Mouse (Mus musculus): Measurements from ENCODE around the gene Plcg2.

Plcg2 gene

DNA sequence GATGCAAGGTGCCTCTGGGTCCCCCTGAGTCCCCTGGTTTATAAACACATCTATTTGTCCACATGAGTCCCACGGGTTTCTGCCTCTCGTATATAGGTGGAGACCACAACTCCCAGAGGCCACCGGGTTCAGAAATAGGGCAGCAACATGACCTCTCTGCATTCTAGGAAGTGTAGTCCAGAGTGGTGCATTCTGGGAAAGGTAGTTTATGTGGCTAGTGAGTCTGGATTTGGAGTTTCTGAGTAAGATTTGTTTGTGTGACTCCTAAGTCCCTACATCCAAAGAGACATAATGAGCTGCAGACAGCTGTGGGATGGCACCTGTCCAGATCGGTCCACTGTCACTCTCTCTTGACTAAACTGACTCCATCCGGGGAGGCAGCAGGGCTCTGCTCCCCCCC lies 17.6 kb upstream of the Plcg2 start:
- in situ Hi-C loops (cut with MboI; ENCODE audit: unreplicated experiment in 2 of 2): no loop called here

DNA sequence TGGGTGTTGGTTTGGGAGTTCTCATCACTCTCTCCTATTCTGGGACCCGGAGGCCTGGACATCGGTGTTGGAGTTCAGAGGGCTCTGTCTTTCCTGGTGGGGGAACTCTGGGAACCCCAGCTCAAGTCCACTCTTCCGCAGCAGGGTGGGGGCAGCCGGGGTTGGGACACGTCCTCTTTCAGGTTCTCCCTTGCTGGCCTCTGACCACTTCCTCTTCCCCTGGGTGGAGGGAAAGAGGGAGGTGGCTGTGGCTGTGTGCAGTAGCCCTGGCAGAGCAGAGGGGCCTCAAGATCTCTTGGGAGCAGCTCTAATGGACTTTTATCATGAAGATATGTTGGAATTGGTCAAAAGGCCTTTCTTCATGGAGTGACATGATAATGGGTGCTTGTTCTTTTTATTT lies 16.3 kb upstream of the Plcg2 start:
- in situ Hi-C loops (cut with MboI; ENCODE audit: unreplicated experiment in 2 of 2): no loop called here

- in situ Hi-C loops (cut with MboI; ENCODE audit: unreplicated experiment in 2 of 2): no loop called here
These were observed 13.4 kb upstream of the Plcg2 start for GRCm38 (mm10) chr8:117484731-117485130.

GRCm38 (mm10) chr8:117485316-117485715 lies 12.8 kb upstream of the Plcg2 start:
- in situ Hi-C loops (cut with MboI; ENCODE audit: unreplicated experiment in 2 of 2): no loop called here

GRCm38 (mm10) chr8:117488246-117489005 lies 9.7 kb upstream of the Plcg2 start:
- in situ Hi-C loops (cut with MboI; ENCODE audit: unreplicated experiment in 2 of 2): no loop called here

DNA sequence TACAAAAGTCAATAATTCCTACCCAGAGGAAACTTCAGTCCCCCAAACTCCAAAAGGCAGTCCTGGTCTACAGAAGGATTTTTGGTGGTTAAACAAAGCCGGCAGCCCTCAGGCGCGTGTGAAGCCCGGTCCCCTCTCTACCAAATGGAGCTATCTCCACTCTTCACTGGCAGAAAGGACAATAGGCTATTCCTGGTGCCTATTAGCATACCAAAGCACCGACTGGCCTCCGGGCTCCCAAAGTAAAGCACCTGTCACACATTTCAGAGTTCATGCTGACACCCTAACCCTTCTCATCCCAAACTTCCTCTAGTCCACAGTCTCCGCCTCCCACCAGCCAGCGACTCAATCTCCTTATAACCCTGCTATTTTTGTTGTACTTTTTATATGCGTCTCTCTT lies 4.5 kb upstream of the Plcg2 start:
- in situ Hi-C loops (cut with MboI; ENCODE audit: unreplicated experiment in 2 of 2): no loop called here

DNA sequence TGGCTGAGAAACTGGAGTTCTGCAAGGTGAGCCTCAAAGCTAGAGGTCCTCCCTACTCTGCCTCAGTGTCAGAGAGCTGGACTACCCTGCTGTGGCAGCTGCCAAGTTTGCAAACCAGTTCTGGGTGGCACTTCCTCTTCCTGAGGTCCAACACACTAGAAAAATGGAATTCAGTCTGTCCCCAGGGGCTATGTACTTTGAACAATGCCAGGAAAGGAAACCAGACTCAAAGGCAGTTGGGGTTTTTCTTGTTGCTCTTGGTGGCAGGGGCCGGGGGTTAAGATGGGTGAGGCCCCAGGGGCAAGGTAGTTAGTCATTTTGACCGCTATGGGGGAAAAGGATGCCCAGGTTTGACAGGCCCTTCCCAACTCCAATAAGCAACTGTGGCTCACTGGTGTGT lies 3.2 kb upstream of the Plcg2 start:
- in situ Hi-C loops (cut with MboI; ENCODE audit: unreplicated experiment in 2 of 2): loop anchor here (5.0 kb wide), 1 partner anchor 37 kb away; no protein-coding TSS in a partner anchor

DNA sequence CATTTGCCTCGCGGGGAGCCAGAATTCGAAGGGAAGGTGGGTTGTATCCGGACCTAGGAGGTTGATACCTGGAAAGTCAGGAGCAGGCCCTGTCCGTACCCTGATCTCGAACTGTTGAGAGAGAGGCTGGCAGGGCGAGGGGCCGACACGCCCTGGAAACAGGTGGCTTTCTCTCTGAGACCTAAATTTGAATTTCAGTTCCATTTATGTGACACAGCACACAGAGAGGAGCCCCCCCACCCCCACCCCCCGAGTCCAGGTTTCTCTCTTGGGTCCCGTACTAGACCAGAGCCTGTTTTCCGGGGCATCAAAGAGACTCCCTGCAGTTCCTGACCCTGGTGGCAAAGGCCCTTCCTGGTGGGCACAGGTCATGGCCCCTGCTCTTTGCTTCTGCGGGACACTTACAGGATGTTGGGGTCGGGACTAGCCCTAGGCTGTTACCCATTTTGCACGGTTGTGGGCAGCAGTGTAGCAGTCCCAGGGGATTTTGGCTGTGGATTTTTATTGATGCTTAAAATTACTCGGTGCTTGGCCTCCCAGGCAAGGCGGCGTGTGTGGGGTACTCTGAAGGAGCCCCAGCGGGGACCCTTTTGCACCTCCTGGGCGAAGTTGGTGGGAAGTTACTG lies 937 bp downstream of the Plcg2 start:
- in situ Hi-C loops (cut with MboI; ENCODE audit: unreplicated experiment in 2 of 2): loop anchor here (5.0 kb wide), 1 partner anchor 33 kb away; no protein-coding TSS in a partner anchor

DNA sequence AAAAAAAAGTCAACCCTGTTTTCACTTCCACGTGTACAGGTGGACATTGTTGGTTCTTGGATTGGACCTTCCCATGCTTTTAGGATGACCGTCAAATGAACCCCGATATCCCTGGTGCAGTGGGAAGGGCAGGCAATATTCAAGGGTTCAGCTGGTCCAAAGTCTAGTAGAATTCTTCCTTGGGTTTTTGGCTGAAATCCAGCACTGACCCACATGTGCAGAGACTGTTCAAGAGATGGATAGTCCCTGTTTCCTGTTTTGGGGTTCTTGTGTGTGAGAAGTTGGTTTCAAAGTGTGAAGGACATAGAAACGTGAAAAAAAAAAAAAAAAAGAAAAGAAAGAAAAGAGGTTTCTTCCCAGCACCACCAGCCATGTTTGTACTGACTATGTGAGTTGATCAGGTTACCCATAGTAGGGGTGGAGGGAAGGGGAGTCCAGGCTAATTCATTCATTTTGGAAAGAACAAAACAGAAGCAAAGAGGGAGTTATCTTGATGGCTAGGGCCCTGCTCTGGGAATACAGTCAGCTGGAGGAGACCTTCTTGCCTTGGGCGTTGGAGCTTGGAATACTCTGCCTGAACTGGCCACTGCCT lies 2.2 kb downstream of the Plcg2 start:
- in situ Hi-C loops (cut with MboI; ENCODE audit: unreplicated experiment in 2 of 2): no loop called here

GRCm38 (mm10) chr8:117501323-117501722 lies 3.2 kb downstream of the Plcg2 start:
- in situ Hi-C loops (cut with MboI; ENCODE audit: unreplicated experiment in 2 of 2): no loop called here

DNA sequence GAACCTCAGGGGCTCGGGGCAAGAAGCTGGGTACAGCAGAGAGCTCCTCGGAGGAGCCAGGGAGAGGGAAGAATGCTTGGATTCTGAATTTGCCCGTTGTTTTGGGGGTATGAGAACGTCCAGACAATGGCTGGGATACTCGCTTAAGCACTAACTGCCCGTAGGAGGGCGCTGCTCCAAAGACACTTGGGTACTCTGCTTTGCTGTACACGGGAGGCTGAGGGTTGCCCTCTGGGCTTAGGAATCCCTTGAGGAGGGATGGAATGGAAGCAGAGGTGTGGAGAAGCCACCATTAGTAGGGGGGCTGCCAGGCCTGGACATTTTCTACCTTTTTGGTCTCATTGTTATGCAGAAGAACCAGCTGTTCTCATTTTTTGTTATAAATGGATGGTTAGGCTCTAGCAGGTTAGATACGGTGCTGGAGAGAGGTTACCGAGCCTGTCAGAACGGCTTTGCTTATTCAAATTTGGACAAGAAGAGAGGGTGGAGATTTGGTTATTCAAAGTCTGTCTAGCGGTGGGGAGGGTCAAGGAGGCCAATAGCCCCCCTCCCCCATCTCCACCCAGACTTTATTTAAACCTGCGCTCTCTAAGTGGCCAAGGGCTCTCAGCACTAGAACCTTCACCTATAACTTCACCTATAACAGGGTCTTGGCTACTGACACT lies 5.4 kb downstream of the Plcg2 start:
- in situ Hi-C loops (cut with MboI; ENCODE audit: unreplicated experiment in 2 of 2): no loop called here

- in situ Hi-C loops (cut with MboI; ENCODE audit: unreplicated experiment in 2 of 2): no loop called here
These were observed 9.6 kb downstream of the Plcg2 start for GRCm38 (mm10) chr8:117507703-117508102.

DNA sequence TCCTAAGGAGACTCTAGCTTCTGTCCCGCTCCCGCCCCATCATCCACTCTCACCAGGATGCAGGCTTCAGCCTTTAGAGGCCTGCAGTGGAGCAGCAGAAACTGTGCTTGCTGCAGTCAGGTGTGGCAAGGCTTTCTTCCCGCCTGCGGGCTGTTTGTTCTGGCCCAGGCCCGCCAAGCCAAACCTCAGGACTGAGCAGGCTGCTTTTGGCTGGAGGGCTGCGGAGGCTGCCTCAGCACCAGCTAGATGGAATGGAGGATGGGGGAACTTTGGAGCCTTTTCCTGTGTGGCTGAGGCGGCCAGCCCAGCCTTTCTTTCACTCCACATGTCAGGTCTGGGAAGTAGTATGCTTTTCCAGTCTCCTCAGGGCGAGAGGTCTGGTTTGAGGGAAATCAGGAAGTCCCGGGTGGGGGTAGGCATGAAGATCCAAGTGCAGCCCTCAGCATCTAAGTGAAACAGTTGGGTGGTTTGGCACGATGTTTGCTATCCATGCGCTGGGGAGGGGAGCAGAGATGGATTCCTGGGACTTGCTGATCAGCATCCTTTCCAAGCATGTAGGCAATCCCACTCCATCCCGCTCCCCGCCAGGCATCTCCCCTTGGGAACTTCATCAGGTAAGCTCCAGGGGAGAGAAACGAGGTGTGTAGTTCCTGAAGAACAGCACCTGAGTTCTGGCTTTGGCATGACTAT lies 18.9 kb downstream of the Plcg2 start:
- in situ Hi-C loops (cut with MboI; ENCODE audit: unreplicated experiment in 2 of 2): no loop called here

GRCm38 (mm10) chr8:117517861-117518260 lies 19.8 kb downstream of the Plcg2 start:
- in situ Hi-C loops (cut with MboI; ENCODE audit: unreplicated experiment in 2 of 2): no loop called here

- in situ Hi-C loops (cut with MboI; ENCODE audit: unreplicated experiment in 2 of 2): no loop called here
These were observed 20.8 kb downstream of the Plcg2 start for GRCm38 (mm10) chr8:117518873-117519272.

GRCm38 (mm10) chr8:117526185-117526584 lies 28.1 kb downstream of the Plcg2 start:
- in situ Hi-C loops (cut with MboI; ENCODE audit: unreplicated experiment in 2 of 2): no loop called here

DNA sequence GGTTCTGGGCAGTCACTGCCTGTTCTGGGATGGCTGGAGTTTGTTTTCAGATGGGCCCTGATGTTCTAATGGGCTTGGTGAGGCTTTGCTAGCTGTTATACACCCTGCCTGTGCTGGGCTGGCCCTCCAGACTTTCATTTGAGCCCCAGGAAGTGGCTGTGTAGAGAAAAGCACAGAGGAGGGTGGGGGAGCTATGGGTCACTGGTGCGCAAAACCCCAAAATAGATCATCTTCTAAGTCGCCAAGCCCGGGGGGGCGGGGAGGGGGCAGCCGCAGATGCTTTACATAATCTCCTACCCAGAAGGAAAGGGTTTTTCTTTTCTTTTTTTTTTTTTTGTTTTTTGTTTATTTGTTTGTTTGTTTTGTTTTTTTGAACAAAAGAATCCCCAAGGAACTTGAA lies 29.9 kb downstream of the Plcg2 start:
- in situ Hi-C loops (cut with MboI; ENCODE audit: unreplicated experiment in 2 of 2): no loop called here

- in situ Hi-C loops (cut with MboI; ENCODE audit: unreplicated experiment in 2 of 2): no loop called here
These were observed 31.1 kb downstream of the Plcg2 start for GRCm38 (mm10) chr8:117529177-117529576.

GRCm38 (mm10) chr8:117532381-117532972 lies 34.4 kb downstream of the Plcg2 start:
- in situ Hi-C loops (cut with MboI; ENCODE audit: unreplicated experiment in 2 of 2): loop anchor here (5.0 to 10.0 kb wide), 2 partner anchors 35 to 58 kb away; partner anchors contain the start of gene Plcg2 (in 2 of the 2)

DNA sequence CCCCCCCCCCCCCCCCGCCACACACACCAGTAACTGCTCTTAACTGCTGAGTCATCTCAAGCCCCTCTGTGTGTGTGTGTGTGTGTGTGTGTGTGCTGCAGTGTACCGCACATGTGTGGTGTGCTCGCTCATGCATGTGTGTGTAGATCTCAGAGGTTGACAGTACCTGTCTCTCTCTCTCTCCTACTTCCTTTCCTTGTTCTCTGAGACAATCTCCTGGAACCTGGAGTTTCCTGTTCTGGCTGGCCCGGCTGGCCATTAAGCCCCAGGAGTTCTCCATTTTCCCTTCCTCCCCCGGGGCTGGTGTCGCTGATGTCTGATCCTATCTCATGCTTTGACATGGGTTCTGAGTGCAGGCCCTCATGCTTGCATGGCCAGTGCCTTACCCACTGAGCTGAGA lies 38.8 kb downstream of the Plcg2 start:
- in situ Hi-C loops (cut with MboI; ENCODE audit: unreplicated experiment in 2 of 2): loop anchor here in 1 of 2 experiments (10.0 kb wide), 1 partner anchor 62 kb away; no protein-coding TSS in a partner anchor

Data from v-Abl transformed pro-B cells (cell line).